Mouse (Mus musculus) heart, postnatal 0 days (tissue): ENCODE data around the gene B3galt1.

Source experiments
- CTCF ChIP-seq: IDR thresholded peaks from 2 replicates; pipeline ENCODE4 v1.5.1; 2016; ENCODE audit warnings: antibody characterized with exemption, control low read depth, low read depth
- EP300 ChIP-seq: IDR thresholded peaks from 2 replicates; pipeline ENCODE4 v1.6.1; 2016; ENCODE audit warnings: antibody characterized with exemption, low read depth

- TF ChIP-seq CTCF (no peak), EP300 (no peak)
Observed at GRCm38 (mm10) chr2:68028811-68029210, 463.1 kb downstream of the B3galt1 start.
